Mouse (Mus musculus) c-Kit-negative CD71-positive TER-119-positive erythroid progenitor cells, embryonic 14.5 days (primary cell): ENCODE data around the gene Sem1.
"Not testable (repeated sequence)": the region's sequence is repeated elsewhere in the genome, so short reads cannot be mapped to it uniquely, and the experiment has no call there.

Source experiments
- DNase-seq: peaks from one replicate; pipeline ENCODE4 v3.0.0-alpha.2; 2013; ENCODE audit warnings: low read depth, low spot score

Gene Sem1

GRCm38 (mm10) chr6:6578304-6579149 is at the start of gene Sem1:
Sem1 (minus strand) TSS chr6:6578663.
- DNase-seq = peak; percentile 83

GRCm38 (mm10) chr6:6622846-6623749 is 44.6 kb upstream of the Sem1 start:
- no peak for DNase-seq

- no peak for DNase-seq
Observed at GRCm38 (mm10) chr6:6603561-6604544, 25.4 kb upstream of the Sem1 start.

- DNase-seq = no peak
Observed at GRCm38 (mm10) chr6:6586313-6586712, 7.8 kb upstream of the Sem1 start.

- no peak for DNase-seq
Observed at GRCm38 (mm10) chr6:6581849-6582248, 3.4 kb upstream of the Sem1 start.

GRCm38 (mm10) chr6:6577741-6578284 is 650 bp downstream of the Sem1 start:
- DNase-seq = no peak

- no peak for DNase-seq
Observed at GRCm38 (mm10) chr6:6577291-6577690, 1.2 kb downstream of the Sem1 start.

GRCm38 (mm10) chr6:6575796-6576195 is 2.7 kb downstream of the Sem1 start:
- DNase-seq = no peak

GRCm38 (mm10) chr6:6568436-6568835 is 10.0 kb downstream of the Sem1 start:
- no peak for DNase-seq

- DNase-seq = no peak
Observed at GRCm38 (mm10) chr6:6563691-6564090, 14.8 kb downstream of the Sem1 start.

GRCm38 (mm10) chr6:6562716-6563115 is 15.7 kb downstream of the Sem1 start:
- no peak for DNase-seq

- DNase-seq = no peak
Observed at GRCm38 (mm10) chr6:6557647-6558046, 20.8 kb downstream of the Sem1 start.

GRCm38 (mm10) chr6:6552006-6552405 is 26.5 kb downstream of the Sem1 start:
- DNase-seq = no peak

- DNase-seq = no peak
Observed at GRCm38 (mm10) chr6:6547997-6548396, 30.5 kb downstream of the Sem1 start.

- DNase-seq = no peak
Observed at GRCm38 (mm10) chr6:6544255-6544645, 34.2 kb downstream of the Sem1 start.

- DNase-seq = no peak
Observed at GRCm38 (mm10) chr6:6543606-6544254, 34.7 kb downstream of the Sem1 start.

- DNase-seq = no peak
Observed at GRCm38 (mm10) chr6:6542133-6542532, 36.3 kb downstream of the Sem1 start.

- DNase-seq = no peak
Observed at GRCm38 (mm10) chr6:6536781-6537466, 41.5 kb downstream of the Sem1 start.

GRCm38 (mm10) chr6:6536359-6536758 is 42.1 kb downstream of the Sem1 start:
- DNase-seq = not testable (repeated sequence)
